Mouse (Mus musculus) adrenal gland, adult 8-10 months (tissue): ENCODE results near the gene Ispd. TPM values are rescaled to one million over a fixed set of nuclear protein-coding genes. Genes with fewer than 3 reads are reported as not detected.
"Not testable (repeated sequence)": the region's sequence is repeated elsewhere in the genome, so short reads cannot be mapped to it uniquely, and the experiment has no call there.

ENCODE experiments used
- DNase-seq: peaks from one replicate; pipeline ENCODE4 v3.0.0; 2022
- total RNA-seq, 4 experiments: library from RNA; stranded (reverse); gene quantifications; 2 replicates each; pipeline ENCODE4 v1.2.4; 2022

Gene Ispd
- 10 to 100 TPM in 1 of 4 experiments, 1 to 10 TPM in 3; 6.4 to 11.1 (median 8.8) TPM for total RNA-seq

DNA sequence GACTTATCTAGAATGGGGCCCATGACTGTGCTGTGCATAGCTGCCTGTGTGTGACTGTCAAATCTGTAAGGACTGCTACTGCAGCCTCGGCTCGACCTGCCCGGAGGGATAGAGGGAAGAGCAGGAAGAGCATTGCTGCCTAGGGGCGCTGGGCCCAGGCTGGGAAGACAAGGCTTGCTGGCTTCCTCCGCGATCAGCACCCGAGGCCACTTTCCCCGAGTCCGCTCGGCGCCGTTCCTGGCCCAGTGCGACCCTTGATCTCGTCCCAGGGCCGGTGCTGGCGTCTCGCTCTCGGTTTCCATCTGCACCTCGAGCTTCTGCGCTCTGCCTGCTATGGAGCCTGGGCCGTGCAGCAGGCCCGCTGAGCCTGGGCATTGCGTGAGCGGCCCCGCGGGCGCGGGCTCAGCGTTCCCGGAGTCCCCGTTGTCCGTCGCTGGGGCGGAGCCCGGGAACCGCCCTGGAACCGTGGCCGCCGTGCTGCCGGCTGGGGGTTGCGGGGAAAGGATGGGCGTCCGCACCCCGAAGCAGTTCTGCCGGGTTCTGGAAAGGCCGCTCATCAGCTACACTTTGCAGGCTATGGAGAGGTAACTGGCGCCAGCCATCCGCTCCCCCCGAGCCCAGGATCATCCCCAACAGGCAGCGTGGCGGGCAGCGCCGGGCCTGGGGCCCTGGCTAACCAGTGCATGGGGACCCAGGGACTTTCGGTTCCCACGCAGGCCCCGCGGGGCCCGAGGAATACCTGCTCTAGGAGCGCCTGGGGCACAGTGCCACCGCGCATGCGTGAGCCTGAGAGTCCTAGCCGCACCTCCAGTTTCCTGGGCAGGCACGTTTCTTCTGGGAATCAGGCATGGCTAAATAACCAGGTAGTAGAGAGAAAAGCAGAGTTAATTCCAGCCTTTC lies at the start of gene Ispd, which contains the start of gene D630036H23Rik:
Gene Ispd, plus strand, starts transcription at position 10 of the 900 bp plus-strand sequence.
Gene D630036H23Rik, minus strand, starts transcription at position 741 of the 900 bp plus-strand sequence.
- DNase-seq: peak; percentile 84

DNA sequence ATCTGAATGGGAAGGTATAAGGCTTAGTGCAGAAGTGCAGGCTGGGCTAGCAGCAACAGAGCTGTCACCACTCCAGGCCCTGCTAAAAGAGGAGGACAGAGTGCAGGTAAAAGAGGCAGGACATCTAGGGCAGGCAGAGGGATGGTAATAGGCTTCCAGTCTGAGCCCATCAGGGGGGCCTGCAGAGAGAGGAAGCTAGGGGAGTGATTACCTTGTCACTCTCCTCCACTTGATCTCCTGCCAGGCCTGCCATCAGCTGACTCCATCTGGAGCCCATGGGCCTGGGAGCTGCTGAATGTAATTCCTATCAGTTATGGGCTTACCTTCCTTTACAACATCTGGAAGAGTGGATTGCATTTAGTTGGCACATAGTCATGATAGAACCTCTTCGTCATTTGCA lies 48.6 kb upstream of the Ispd start:
- DNase-seq: no peak

DNA sequence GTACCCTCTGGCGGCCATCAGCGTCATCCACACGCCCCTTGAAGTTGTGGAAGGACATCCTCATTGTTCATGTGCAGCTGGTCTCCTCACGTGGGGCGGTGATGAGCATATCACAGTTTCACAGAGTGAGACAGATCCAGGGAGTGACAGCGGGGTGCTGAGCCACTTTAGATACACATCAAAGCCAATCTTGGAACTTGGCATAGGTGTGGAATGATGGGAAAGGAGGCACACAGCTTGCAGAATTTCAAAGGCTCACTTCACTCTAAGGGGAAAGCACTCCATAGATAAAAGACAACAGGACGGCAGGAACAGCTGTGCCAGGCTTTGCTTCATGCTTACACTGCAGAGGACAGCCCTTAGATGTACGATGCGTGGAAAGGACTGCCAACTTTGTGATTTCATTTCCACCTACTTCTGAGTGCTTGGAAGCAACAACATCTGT lies 47.4 kb upstream of the Ispd start:
- no peak for DNase-seq

DNA sequence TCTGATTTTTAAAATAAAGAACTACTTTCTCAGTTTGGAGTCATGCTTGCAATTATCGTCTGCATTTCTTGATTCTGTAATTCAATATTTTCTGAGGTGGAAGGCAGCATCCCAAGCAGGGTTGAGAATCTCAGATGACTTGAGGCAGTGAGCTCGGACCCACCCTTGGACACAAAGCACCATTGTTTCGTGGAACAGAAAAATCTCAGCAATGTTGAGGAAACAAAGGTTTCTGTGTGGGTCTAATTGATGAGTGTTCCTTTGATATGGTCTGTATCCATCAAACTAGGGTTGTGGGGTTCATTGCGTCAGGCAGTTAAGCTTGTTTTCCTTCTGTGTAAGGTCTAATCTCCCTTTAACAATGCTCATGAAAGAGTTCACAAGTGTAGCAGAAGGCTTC lies 37.1 kb upstream of the Ispd start:
- no peak for DNase-seq

DNA sequence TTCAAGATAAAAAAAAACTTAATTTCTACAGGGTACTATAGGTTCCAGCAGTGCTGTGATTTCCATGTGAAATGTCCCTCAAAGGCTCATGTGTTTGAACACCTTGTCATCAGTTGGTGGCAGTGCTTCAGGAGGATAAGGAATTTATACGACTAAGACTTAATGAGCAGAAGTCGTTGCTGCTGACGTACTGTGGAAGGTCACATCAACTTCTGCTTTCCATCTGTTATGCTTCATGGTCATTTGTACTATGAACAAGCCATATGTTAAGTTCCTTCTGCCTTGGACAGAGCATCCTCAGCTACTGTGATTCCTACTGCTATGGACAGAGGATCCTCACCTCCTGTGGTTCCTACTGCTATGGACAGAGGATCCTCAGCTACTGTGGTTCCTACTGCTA lies 21.2 kb upstream of the Ispd start:
- no peak for DNase-seq

DNA sequence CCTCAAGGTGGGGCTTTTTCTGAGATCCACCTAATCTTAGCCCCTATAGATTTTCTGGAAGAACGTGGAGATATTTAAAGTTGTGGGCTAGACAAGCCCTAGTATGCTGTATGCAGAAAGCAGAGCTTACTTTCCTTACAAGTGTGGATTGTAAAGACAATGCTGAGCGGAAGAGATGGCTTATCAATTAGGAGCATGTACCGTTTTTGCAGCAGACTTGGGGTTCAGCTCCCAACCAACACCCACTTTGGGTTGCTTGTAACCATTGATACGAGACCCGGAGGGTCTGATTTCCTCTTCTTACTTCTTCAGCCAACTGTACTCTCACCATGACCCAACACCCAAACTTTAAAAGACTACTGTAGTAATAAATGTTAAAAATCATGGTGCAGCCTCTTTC lies 20.6 kb upstream of the Ispd start:
- DNase-seq: no peak

DNA sequence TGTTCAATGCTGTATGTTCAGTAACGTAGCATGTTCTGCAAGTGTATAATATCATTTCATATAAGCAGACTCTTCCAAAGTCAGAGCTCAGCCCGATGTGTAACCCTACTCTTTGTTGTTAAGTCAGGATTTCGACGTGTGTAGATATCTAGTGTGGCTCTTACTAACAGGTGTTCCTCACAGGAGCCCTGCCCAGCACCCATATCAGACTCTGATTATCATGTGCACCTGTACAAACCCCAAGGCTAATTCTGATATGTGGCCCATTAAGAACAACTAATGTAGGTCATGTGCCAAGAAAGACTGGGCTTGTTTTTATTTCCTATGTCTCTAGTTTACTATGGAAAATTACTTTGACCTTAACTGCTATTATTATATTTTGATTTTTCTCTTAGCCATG lies 17.2 kb upstream of the Ispd start:
- no peak for DNase-seq

DNA sequence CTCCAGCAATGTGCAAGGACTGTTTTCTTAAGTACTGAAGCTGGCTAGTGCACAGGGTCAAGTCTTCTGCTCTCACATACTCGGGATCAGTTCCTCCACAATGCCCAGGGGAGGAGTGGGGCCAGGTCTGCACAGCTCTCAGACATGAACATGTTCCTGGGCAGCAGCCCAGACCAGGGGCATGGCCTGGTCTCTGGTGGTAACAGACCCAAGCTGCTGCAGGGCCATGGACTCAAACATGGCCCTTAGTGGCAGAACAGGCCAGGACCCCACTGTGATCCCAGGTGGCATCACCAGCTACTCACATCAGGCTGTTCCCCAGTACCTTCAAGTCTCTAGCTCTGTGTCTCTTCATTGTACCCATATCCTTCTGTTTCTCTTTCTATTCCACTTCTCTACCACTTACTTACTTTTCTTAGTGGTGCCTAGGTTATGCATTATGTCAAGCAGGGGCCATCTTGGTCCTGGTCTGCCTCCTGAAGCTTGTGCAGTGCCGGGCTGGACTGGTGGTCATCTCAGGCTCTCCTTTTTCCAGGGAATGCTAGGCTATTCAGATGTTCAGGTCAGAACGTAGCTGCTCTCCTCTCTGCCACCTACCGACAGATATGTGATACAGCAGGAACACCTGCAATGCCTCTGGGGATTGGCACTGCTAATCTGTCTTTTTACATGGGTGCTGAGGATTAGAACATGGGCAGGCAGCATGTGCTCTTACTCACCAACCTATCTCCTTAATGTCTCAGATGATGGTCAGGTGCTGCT lies 7.8 kb upstream of the Ispd start:
- no peak for DNase-seq

DNA sequence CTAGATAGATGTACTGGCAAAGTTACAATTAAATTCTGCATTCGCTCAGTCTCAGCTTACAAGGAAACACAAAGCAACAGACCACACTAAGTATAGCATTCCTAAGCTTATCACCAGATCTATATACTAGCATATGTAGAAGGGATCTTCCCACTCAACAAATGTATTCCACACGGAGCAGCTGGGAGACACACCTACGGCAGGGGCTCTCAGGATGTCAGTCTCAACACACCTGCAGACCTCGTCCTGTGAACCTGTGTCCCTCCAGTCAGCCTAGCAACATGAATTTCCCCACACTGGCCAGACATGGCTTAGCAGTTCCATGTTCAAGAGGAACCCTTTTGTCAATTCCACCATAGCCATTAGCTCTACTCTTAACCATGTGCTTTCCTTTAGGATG lies 4.9 kb upstream of the Ispd start:
- DNase-seq: not testable (repeated sequence)

DNA sequence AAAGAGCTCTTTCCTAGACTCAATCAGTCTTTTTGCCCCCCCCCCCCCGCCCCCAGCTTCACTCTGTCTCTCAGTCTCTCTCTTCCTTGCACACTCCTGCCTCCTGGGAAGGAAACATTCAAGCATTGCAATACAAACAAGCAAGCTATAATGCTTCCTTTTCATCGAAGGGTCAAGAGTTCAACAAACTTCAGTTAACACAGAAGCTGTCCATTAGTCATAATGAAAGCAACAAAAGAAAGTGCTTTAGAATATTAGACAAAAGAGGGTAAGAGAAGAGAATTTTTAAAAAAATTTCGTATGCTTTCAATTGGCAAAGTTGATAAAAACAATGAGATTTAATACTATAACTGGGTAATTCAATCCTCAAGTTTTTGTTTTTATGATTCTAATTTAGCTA lies 996 bp upstream of the Ispd start:
- DNase-seq: no peak

DNA sequence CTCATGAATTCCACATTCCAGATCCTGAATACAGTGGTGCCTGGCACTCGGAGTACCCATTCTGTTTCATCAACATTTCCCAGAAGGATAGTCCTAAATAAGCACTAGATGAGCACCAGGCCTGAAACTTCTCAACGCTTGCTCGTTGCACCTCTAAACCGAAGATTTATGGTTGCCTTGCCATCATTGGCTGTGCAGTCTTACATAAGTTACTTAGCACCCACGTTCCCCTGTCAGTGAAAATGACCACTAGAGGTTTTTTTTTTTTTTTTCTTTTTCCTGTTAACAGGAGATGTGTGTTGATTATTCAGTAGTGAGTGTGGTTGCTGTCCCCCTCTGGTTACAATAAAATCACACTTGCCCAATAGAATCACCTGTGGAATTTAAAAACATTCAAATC lies 444 bp upstream of the Ispd start:
- no peak for DNase-seq

DNA sequence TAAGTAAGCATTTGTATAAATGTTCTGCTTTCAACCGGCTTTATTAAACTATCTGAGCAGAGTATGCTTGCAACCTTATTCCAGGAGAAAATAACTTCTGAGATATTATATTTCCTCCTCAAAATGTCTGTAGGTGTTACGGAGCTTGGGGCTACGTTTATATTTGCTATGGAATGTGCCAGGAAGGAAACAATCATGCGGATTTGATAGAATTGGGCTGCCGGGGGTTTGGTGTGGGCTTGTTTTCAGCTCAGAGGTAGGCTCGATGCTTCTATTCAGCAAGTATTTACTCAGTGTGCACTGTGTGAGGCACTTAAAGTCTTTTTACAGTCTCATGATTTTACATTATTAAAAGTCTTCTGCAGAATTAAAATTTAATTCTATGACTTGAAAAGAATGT lies 4.1 kb downstream of the Ispd start:
- DNase-seq: no peak

DNA sequence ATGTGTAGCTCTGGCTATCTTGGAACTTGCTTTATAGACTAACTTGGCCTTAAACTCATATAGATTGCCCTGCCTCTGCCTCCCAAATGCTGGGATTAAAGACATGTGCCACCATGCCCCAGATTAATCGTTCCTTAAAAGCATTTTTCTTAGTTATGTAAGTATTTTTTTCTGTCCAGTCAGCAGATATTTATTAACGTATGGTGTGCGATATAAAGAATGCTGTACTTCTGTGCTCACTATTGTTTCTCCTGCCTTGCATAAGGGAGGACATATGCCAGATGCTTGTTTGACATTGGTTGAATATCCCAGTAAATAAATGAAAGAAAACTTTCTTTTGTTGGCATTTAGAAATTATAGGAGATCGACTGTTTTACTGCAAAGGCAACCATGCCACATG lies 5.7 kb downstream of the Ispd start:
- no peak for DNase-seq

DNA sequence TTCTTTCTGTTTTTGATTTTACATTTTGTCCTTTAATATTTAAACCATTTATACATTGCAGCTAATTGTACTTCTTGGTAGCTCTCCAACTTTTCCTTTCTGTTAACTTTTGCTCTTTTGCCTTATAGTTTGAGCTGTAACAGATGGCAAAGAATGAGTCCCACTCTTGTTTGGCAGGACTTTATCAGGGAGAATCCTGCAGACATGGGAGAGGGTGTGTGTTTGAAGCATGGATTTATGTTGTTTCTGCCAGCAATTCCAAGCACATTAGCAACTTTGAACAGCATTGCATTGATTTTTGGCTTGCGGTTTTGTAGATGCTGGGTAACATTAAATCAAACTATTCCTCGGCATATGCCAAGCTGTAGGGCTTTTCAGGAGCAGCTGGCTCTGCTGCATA lies 13.9 kb downstream of the Ispd start:
- DNase-seq: no peak

DNA sequence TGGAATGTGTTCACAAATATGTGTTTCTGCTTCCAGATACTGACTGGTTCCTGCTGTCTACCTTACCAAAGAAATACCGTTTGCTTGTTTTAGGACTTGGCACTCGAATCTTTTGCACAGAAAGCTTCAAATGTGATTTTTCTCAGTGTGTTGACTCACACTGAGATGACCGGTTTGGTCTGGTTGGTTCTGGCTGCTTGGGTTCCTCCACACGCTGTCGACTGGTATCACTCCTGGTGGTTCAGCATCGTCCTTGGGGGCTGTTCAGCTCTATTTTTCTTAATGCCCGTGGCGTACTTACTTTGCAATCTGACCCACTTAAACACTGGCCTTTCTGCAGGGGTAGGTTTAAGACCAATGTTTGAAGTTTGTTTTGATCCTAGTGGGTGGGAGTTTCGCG lies 42.4 kb downstream of the Ispd start:
- no peak for DNase-seq

DNA sequence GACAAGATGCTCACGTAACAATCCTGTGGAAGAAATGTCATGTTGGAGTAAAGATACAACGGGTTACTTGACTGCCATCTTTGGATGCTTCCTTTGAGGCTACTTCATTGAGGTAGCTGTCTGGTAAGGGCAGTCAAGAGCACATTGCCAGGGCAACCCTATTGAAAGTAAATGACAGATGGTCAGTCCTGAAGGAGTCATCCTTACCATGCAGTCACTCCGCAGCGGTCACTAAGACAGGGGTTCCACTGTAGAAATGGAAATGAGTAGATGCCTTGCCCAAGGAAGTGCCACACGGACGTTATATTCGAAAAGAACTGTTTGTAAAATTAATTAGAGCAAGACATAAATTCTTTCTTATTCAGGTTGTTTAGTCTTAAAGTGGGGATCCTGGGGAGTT lies 44.0 kb downstream of the Ispd start:
- no peak for DNase-seq

DNA sequence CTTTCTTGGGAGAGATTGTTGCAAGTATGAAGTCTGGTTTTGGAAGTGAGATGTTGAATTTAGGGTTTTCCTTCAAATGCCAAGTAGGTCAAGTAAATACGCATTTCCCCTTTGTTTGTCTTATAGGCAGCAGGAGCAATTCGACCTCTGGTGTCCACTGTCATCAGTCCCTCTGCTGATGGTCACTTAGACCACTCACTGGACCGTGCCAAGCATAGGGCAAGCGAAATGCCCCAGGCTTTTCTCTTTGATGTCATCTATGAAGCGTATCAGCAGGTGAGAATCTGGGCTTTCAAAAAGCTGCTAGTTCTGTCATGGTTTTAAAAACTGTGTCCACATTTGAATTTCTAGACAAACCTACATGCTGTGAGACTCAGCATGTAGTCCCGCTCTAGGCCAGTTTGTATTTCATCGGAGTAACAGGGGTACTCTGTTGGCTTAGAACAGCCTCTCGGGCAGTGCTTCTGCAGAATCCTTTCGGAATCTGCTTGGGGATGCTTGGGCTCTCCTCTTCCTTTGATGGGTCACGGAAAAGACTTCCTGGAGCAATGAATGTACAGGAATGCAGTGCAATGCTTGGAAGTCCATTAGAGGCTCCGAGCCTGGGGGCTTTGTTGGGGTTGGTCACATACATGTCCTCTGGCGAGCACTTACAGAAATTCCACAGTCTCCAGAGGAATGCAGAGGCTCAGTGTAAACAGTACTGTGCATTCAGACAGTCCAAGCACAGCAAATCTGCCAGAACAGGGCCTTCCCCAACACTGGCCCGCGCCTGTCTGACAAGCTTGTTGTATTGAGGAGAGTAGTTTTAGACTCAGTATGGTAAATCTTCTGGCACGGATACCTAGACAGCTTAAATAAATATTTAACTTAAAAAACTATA lies 45.2 kb downstream of the Ispd start:
- DNase-seq: no peak

DNA sequence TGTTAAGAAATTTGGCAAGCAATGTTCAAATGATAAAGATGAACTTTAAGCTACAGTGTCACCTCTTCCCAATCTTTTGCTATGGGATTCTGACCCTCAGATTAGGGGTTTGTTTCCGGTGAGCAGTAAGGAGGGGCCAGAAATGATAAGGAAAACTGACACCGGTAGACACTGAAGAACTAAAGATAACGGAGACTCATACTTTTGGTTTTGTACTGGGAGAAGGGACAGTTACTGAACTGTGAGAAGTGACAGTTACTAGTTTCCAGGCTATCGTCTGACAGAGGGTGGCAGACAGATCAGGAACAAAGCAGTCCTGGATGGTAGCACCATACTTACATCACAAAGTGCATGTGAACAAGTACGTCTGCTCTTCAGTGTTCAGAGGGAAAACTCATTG lies 55.7 kb downstream of the Ispd start:
- DNase-seq: no peak

DNA sequence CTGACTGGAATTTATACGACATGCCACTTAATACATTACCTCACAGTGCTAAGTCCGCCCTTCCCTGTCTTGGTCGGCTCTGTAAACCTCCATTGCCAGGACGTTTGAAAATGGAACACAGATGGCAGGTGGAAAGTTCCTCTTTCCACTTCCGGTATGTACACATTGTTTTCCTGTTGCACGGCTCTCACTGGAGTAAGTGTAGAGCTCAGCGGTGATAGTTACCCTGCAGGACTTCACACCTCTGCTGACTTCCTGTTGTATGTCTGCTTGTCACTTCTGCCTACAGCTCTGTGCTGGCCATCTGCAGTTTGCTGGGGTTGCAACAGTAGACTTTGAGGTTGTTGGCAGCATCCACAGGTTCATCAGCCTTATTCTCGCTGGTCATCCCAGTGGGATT lies 58.1 kb downstream of the Ispd start:
- no peak for DNase-seq

DNA sequence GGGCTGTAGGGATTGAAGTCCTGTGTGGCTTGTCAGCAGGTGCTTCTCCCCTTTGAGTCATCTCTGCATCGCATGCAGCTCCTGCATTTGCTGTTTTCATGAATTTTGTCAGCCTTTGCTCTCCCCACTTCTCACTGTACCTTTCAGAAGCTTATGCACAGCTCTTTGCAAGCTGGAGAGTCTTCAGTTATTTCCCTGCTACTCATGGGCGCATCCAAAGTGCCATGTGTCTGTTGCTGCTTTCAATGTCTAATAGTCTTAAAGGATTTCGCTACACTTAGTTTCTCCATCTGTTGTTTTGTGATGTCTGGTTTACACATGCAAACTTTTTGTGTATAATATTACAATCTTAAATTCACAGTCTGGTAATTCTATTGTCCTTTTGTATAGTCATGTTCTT lies 74.8 kb downstream of the Ispd start:
- no peak for DNase-seq

DNA sequence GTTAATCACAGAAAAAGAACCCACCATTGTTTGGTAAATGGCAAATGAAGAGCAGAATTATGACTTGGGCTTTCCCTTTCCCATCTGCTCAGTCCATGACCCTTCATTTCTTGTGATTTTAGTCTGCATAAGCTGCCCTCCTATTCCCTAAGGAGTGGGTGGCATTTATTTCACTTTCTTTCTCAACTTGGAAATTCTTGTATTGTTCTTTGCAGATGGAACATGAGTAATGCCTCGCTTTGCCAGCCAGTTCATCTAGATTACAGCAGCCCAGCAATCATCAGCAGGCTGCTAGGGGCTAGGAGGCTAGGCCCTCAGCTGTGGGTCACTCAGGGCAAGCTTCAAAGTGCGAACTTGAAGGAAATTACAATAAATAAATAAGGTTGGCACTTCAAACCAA lies 76.5 kb downstream of the Ispd start:
- no peak for DNase-seq

DNA sequence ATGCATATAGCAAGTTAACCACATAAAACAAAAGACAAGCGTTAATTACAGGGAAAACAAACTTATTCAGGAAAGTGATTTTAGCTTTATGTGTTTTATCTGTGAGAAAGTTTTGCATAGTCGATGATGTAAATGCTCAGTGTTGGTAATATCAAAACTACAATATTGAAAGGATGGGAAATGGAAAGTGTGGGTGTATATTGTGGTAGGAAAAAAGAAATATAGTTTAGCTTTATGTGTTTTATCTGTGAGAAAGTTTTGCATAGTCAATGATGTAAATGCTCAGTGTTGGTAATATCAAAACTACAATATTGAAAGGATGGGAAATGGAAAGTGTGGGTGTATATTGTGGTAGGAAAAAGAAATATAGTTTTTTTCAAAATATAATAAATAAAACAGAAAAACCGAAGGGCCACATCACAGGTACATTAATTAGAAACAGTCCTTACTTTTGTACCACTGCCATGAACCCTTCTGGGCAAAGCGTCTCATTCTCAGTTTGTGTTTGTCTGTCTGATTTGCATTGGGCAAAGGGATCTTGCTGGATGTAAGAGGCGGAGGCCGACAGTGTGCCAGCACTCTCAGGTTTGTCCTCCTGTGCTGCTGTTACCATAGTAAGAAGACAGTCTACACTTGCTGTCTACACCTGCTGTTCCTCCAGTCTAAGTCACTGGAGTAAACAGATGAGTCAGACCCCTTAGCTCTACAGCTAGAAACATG lies 87.2 kb downstream of the Ispd start:
- no peak for DNase-seq
